Mouse (Mus musculus) c-Kit-positive CD71-negative TER-119-negative erythroid progenitor cells, embryonic 14.5 days (primary cell): Measurements from ENCODE around the gene Ogfod1.

ENCODE experiments used
- DNase-seq: peaks from one replicate; pipeline ENCODE4 v3.0.0-alpha.2; 2013; ENCODE audit warnings: low read depth

The Ogfod1 gene

DNA sequence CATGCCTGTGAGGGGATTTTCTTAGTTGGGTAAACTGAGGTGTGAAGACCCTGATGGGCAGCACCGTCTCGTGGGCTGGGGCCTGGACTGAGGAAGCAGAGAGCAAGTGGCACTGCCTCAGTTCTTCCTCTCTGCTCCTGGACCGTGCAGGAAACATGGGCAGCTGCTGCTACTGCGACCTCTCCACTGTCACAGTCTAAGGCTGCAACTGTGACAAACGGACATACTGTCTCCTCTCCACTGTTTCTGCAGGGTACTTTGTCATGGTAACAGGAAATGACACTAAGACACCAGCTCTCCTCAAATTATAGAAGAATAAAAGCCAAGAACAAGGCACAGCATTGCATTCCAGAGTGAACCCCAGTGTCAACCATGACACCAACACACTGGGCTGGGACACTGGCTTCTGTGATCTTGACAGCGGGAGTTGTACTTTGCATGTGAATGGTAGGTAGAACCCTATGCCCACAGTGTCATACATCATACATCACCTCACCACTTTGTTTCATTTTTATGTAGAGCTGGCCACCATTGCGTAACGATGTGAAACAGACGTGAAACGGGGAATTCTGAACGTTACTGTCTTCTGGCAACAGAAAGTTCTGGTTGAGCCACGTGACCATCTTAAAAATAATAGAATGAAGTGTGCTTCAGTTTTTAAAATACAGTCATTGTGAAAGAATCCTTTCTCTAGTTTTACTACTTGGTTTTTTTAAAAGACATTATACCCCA, 39.6 kb downstream of the Ogfod1 start:
- DNase-seq: no peak

DNA sequence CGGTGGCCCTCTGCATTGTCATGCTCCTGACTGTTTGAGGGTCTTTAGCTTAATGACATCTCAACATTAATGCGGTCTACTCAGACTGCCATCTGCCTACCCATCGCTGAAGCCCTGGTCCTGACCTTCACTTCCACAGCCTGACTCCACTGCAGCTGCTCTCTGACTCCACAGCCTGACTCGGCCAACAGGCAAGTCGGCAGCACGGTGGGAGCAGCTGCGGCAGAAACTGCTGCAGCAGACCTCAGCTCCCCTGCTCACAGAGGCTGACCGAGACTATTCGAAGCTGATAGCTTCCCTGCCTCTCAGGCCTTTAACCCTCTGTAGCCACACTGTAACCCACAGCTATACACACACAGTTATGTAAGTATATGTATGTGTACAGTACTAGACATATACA, 51.0 kb downstream of the Ogfod1 start:
- DNase-seq: no peak

DNA sequence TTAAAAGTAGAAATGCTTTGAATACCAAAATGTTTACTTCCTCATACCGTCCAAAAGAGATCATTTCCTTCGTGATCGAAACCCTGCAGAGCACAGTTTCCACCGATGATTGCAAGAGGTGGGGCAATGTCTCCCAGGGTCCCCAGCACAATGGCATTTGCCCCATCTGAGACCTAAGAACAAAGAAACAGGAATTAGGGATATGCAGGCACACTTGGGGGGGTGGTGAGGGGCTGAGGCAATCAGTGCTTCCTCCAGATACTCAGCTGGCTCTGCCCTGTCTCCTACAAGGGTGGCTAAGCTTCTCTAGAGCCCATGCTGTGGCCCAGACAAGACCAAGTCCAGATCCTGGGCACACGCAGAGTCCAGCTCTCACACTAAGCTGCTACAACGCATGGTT, 52.7 kb downstream of the Ogfod1 start:
- DNase-seq: no peak

GRCm38 (mm10) chr8:94092848-94093247, 55.9 kb downstream of the Ogfod1 start:
- no peak for DNase-seq

DNA sequence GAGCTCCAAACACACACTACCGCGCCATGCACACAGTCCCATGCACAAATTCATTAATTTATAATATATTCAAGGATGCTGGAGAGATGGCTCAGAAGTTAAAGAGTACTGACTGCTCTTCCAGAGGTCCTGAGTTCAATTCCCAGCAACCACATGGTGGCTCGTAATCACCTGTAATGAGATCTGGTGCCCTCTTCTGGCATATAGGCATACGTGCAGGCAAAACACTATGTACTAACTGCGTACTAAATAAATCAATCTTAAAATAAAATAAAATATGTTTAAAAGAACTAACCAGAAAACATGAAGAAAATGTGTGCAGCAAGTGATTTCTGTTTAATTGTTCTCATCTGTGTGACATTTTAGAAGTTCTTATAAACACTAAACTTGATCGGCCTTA, 57.3 kb downstream of the Ogfod1 start:
- no peak for DNase-seq

- DNase-seq: peak; percentile 98
Measured at GRCm38 (mm10) chr8:94098081-94098974, 61.3 kb downstream of the Ogfod1 start, which contains the start of gene Bbs2. Gene Bbs2 (minus strand): TSS chr8:94098928.

GRCm38 (mm10) chr8:94098996-94099395, 62.0 kb downstream of the Ogfod1 start:
- DNase-seq: no peak

GRCm38 (mm10) chr8:94104146-94104545, 67.1 kb downstream of the Ogfod1 start:
- DNase-seq: no peak

GRCm38 (mm10) chr8:94107871-94108270, 70.9 kb downstream of the Ogfod1 start:
- no peak for DNase-seq

DNA sequence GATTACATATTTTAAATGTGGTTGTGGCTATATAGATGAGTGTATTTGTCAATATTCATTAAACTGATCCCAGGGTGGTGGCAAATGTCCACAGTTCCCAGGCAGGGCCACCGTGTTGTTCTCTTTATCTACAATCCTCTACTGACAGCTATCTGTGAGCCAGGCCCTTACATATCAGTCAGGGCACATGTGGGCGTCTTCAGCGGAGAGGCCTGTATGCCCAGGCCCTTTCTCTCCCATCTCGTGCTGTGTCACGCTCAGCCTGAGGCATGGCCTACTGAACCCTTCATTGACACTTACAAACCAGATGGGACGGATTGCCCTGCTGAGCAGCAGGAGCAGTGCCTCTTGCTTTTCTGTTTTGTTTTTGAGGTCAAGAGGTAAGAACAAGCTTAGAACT, 72.4 kb downstream of the Ogfod1 start:
- DNase-seq: no peak

DNA sequence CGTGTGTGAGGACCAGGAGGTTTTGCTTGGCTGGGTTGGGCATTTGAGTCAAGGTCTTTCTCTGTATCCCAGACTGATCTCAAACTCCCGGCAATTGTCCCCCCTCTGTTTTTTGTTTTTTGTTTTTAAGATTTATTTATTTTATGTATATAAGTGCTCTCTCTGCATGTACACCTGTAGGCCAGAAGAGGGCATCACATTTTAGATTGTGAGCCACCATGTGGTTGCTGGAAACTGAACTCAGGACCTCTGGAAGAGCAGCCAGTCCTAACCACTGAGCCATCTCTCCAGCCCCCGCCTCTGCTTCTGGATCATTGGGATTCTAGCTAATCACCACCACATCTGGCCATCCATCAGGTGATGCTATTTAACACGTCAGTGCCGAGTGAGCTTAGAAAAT, 72.8 kb downstream of the Ogfod1 start:
- no peak for DNase-seq

- no peak for DNase-seq
Measured at GRCm38 (mm10) chr8:94110526-94111177, 73.7 kb downstream of the Ogfod1 start.

- DNase-seq: no peak
Measured at GRCm38 (mm10) chr8:94113435-94113834, 76.4 kb downstream of the Ogfod1 start.

DNA sequence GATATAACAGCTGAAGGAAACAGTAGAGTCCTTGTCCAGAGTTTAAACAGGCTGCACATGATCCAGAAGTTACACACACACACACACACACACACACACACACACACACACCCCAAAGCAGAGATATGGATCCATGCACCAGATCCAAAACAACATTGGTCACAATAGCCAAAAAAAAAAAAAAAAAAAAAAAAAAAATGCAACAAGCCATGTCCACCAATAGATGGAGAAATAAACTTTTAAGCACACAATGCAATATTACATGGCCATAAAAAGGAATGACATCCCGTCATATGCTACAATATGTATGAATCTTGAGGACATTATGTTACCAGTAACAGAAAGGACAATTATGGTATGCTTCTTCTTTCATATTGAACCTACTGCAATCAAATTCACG, 77.0 kb downstream of the Ogfod1 start:
- no peak for DNase-seq
